Mouse (Mus musculus) Patski (cell line): ENCODE data around the gene Arhgap24. TPM values are rescaled to one million over a fixed set of nuclear protein-coding genes. Genes with fewer than 3 reads are reported as not detected.

Experiments used
- ATAC-seq: fragments of 100-300 bp; one replicate; pipeline ENCODE4 v1.8.0; 2021
- CTCF ChIA-PET: fragments of 350-600 bp; sonication (Branson Sonifier 250); formaldehyde crosslinking; loops from one replicate; lab custom pipeline; 2022; ENCODE audit warnings: inconsistent platforms; lab: Charles Lee
- POLR2A ChIA-PET: fragments of 350-600 bp; sonication (Branson Sonifier 250); formaldehyde crosslinking; loops from one replicate; lab custom pipeline; 2022; ENCODE audit warnings: antibody characterized with exemption, inconsistent platforms; lab: Charles Lee
- DNase-seq: peaks from one replicate; pipeline ENCODE4 v3.0.0-alpha.2; 2011; ENCODE audit warnings: low read depth, low spot score
- H3K27me3 ChIP-seq: fragments of 371-371 bp; one replicate; pipeline ENCODE4 v1.5.1; 2021
- CTCF ChIP-seq: fragments of 100-300 bp; IDR thresholded peaks from one replicate; pipeline ENCODE4 v1.5.1; 2021
- in situ Hi-C: fragments of 300-500 bp; cut with MboI; formaldehyde crosslinking; loops from 3 replicates; pipeline ENCODE4 v1.11.1; 2018; ENCODE audit warnings: low pct_unique_long_range_greater_than_20kb, mixed read lengths
- polyA plus RNA-seq: library from polyadenylated mRNA; unstranded; gene quantifications from one replicate; pipeline ENCODE4 v1.2.3, GENCODE M21; 2021

The Arhgap24 gene
- polyA plus RNA-seq, 1 experiment from 2014 or later: 37.6 TPM

DNA sequence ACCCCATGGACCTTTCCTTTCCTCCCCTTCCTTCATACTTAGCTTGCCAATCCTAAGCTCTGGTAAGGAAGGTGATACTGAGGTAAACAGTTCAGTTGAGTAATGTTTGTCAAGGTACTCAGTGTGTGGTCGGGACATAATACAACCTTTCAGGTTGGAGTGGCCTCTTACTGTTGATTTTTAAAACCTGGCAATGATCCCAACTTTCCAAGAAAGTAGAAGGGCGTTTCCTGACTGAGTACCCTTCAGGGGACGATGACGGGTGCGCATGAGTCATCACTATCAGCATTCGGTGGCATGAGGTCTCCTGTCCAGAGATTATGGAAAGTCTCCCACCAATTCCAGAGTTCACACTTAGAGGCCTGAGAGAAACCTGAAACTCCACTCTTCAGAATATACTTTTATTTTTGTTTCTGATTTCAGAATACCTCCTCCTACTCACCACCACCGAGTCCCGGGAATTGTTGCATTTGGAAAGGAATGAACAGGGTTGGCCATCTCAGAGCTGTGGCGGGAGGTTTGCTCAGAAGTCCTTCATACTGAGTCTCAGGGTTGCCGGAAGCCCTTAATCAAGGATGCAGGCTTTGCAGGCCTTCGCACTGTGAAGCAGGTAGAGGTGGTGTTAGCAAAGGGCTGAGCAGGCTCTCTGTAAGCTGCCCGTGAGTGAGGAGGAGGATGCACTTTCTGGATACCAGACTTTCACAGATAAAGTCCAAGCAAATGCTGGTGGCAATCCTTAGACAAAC, 20.6 kb upstream of the Arhgap24 start:
- no peak for TF ChIP-seq CTCF
- ATAC-seq (no peak), DNase-seq (no peak)
- ChIA-PET POLR2A (no interaction called here), CTCF (interaction anchor here (1.0 to 1.3 kb wide), 2 partner anchors 10 to 15 kb away, joined by 3 to 4 read pairs; no protein-coding TSS in a partner anchor)
- no peaks in the 10 kb centered on the region for H3K27me3 ChIP-seq
- in situ Hi-C loops: no loop called here

DNA sequence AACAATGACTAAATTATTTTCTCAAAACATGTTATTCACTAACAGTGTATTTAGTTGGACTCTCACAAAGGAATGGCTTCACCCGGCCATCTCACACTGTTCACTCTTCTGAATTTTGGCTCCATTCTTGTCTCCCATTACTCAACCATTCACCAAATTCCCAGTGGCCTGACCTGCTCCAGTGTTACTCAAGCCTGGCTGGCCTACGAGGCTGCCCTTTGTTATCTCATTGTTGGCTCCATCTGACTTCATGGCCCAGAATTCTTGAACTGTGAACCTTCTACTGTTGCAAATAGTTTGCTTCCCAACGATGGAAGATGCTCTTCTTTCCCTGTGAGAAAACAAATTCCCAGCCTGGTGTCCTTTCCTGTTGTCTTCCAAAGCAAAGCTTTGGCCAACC, 18.2 kb upstream of the Arhgap24 start:
- POLR2A ChIA-PET: no interaction called here
- no peak for TF ChIP-seq CTCF
- ATAC-seq (no peak), DNase-seq (no peak)
- no peaks in the 10 kb centered on the region for H3K27me3 ChIP-seq
- CTCF ChIA-PET: no interaction called here
- in situ Hi-C loops: no loop called here

DNA sequence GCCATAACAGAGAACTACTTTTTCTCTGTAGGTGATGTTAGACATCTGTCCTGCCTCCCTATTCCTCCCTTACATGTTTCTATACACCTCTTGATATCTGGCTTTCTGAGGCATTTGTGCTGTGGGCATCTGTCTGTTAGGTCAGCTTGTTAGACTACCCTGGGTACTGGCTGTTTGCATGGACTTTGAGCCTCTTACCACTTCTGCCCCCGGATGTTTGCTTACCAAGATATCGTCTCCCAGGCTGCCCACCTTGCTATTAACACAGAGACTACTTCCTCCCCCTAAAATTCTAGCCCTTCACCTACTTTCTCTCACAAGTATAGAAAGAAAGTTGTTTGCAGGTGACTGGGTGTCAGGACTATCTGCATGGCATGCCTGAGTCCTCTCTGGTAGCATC, 15.8 kb upstream of the Arhgap24 start:
- ChIA-PET CTCF (interaction anchor here (2.1 kb wide), 1 partner anchor 9 kb away, joined by 5 read pairs; no protein-coding TSS in a partner anchor), POLR2A (no interaction called here)
- H3K27me3 ChIP-seq: peaks cover 4% of the 10 kb centered on the region
- in situ Hi-C loops: no loop called here
- ATAC-seq (no peak), DNase-seq (no peak)
- no peak for TF ChIP-seq CTCF

DNA sequence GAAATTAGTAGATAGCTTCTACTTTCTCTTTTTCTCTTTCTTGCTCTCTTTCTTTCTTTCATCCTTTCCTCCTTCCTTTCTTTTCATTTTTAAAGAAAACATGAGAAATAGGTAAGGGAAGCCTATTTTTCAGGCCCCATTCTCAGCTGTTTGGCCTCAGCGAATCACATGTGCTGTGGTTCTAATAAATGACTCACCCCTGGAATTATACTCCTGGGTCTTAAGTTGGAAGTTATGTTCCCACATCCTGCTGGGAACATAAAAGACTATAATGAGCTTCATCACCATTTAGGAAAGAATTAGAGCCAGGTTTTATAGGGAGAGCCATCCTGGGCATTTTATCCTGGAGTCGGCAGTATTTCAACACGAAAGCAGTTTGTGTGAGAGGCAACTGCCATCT, 12.9 kb upstream of the Arhgap24 start:
- in situ Hi-C loops: no loop called here
- no peak for TF ChIP-seq CTCF
- ChIA-PET CTCF (interaction anchor here (1.3 kb wide), 1 partner anchor 223 kb away, joined by 4 read pairs; no protein-coding TSS in a partner anchor), POLR2A (no interaction called here)
- DNase-seq (no peak), ATAC-seq (no peak)
- peaks cover 11% of the 10 kb centered on the region for H3K27me3 ChIP-seq

DNA sequence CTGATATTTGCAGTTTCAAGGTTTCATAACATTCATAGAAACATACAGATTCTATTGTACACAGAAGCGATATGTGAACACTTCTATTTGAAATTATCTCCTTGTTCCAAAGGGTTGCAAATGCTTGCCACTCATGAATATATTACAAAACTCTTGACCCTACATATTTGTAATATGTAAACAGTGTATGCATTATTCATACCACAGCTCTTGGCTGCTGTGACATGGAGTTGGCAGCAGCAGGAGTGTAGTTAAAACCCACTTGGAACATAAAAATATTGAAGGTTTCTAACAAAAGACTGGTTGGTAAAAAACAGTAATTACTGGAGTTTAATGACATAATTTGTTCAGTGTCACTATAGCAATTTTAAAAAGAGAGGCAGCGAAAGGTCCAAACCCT, 10.9 kb upstream of the Arhgap24 start:
- no peak for ATAC-seq
- in situ Hi-C loops: no loop called here
- DNase-seq: no peak
- CTCF ChIA-PET: interaction anchor here (1.1 kb wide), 1 partner anchor 10 kb away, joined by 4 read pairs; no protein-coding TSS in a partner anchor
- POLR2A ChIA-PET: no interaction called here
- peaks cover 15% of the 10 kb centered on the region for H3K27me3 ChIP-seq
- TF ChIP-seq CTCF: no peak

DNA sequence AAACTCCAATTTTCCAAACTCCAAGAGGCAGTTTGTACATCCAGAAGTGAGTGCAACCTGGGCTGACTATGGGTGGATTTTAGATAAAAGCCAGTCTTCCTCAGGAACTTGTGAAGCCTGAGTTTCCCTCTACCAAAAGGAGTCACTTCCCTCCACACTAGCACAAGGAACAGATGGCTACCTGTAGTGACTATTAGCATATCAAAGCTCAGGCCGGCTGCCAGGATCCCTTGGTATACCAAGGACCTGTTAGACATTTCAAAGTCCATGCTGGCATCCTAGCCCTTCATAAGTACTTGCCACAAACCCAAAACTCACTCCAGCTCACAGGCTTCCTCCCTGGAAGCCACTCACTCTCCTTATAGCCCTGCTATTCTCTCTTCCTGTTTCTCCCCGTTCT, 3.1 kb upstream of the Arhgap24 start:
- CTCF ChIA-PET: no interaction called here
- POLR2A ChIA-PET: interaction anchor here (0.6 kb wide), 1 partner anchor 1661 kb away, joined by 4 read pairs; no protein-coding TSS in a partner anchor
- TF ChIP-seq CTCF: no peak
- ATAC-seq (no peak), DNase-seq (no peak)
- peaks cover 18% of the 10 kb centered on the region for H3K27me3 ChIP-seq
- in situ Hi-C loops: no loop called here

- H3K27me3 ChIP-seq: peaks cover 22% of the 10 kb centered on the region
- DNase-seq: no peak
- no peak for TF ChIP-seq CTCF
- ChIA-PET POLR2A (no interaction called here), CTCF (interaction anchor here (1.7 kb wide), 2 partner anchors 12 to 17 kb away, joined by 4 to 10 read pairs; no protein-coding TSS in a partner anchor)
- in situ Hi-C loops: no loop called here
- no peak for ATAC-seq
These were observed 2.2 kb downstream of the Arhgap24 start for GRCm38 (mm10) chr5:102483285-102483975.

DNA sequence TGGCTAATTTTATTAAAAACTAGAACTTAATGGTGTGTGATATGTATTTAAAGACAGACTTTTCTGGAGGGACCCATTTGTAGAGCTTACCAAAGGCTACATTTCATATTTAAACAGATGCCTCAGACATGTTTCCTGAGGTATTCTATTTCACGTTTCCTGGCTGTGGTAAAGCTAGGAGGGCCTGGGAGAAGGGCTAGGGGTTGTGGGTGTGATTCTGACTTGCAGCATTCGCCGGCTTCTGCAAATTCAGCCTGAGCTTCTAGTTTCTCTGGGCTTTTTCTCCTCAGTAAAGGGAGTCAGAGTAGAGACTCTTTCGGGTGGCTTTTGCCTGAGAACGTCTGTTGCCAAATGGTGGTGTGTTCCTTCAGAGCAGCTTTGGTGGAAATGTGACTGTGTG, 10.4 kb downstream of the Arhgap24 start:
- peaks cover 17% of the 10 kb centered on the region for H3K27me3 ChIP-seq
- TF ChIP-seq CTCF: no peak
- ATAC-seq: no peak
- POLR2A ChIA-PET: no interaction called here
- no peak for DNase-seq
- CTCF ChIA-PET: interaction anchor here (0.7 to 1.0 kb wide), 2 partner anchors 28 to 244 kb away, joined by 3 read pairs; no protein-coding TSS in a partner anchor
- in situ Hi-C loops: no loop called here

- ChIA-PET POLR2A (no interaction called here), CTCF (interaction anchor here (1.0 kb wide), 1 partner anchor 245 kb away, joined by 3 read pairs; no protein-coding TSS in a partner anchor)
These were observed 11.0 kb downstream of the Arhgap24 start for GRCm38 (mm10) chr5:102492152-102492551.

GRCm38 (mm10) chr5:102494827-102495226, 13.6 kb downstream of the Arhgap24 start:
- H3K27me3 ChIP-seq: peaks cover 13% of the 10 kb centered on the region
- ChIA-PET POLR2A (no interaction called here), CTCF (interaction anchor here (0.9 to 3.1 kb wide), 4 partner anchors 9 to 12 kb away, joined by 3 to 10 read pairs (median 3); no protein-coding TSS in a partner anchor)
- DNase-seq: no peak
- no peak for ATAC-seq
- in situ Hi-C loops: no loop called here
- TF ChIP-seq CTCF: no peak

More at GRCm38 (mm10) chr5:102492152-102492551, 11.0 kb downstream of the Arhgap24 start:
- DNase-seq (no peak), ATAC-seq (no peak)
- TF ChIP-seq CTCF: no peak
- in situ Hi-C loops: no loop called here
- H3K27me3 ChIP-seq: peaks cover 15% of the 10 kb centered on the region
